Mouse (Mus musculus) lung, embryonic 15.5 days (tissue): Measurements from ENCODE around the gene Olfr1012. TPM values are rescaled to one million over a fixed set of nuclear protein-coding genes. Genes with fewer than 3 reads are reported as not detected.

Source experiments
- polyA plus RNA-seq: library from polyadenylated mRNA; unstranded; fragments of >200 nt; fragmentation: Nextera tagmentation; extraction: Ambion mirVana; gene quantifications from 2 replicates; pipeline ENCODE4 v1.2.1, GENCODE M21; 2015

Gene Olfr1012
- polyA plus RNA-seq, 1 experiment from 2014 or later, result not detected

Other genes with a start within 250 kb of the Olfr1012 start
- 0.34 and 0.50 TPM in 2 replicates for gene 4833423E24Rik, start 243.7 kb downstream of the Olfr1012 start, polyA plus RNA-seq
- not detected in 2 replicates for gene Olfr996, start 183.6 kb downstream of the Olfr1012 start, polyA plus RNA-seq
- not detected in 2 replicates for gene Olfr998, start 173.8 kb downstream of the Olfr1012 start, polyA plus RNA-seq
- gene Olfr1000, start 150.9 kb downstream of the Olfr1012 start, polyA plus RNA-seq, result not detected in 2 replicates
- not detected in 2 replicates for gene Olfr1002, start 112.1 kb downstream of the Olfr1012 start, polyA plus RNA-seq
- gene Olfr154, start 98.3 kb downstream of the Olfr1012 start, polyA plus RNA-seq, result not detected in 2 replicates
- not detected in 2 replicates for gene Olfr1006, start 84.0 kb downstream of the Olfr1012 start, polyA plus RNA-seq
- gene Olfr1008, start 73.3 kb downstream of the Olfr1012 start, polyA plus RNA-seq, result not detected in 2 replicates
- not detected in 2 replicates for gene Olfr1009, start 47.3 kb downstream of the Olfr1012 start, polyA plus RNA-seq
- not detected in 2 replicates for gene Olfr1013, start 4.3 kb upstream of the Olfr1012 start, polyA plus RNA-seq
- not detected in 2 replicates for gene Olfr1014, start 9.9 kb upstream of the Olfr1012 start, polyA plus RNA-seq
- gene Olfr1015, start 19.3 kb upstream of the Olfr1012 start, polyA plus RNA-seq, result not detected in 2 replicates
- gene Olfr1016, start 39.8 kb upstream of the Olfr1012 start, polyA plus RNA-seq, result not detected in 2 replicates
- not detected in 2 replicates for gene Olfr1018, start 55.7 kb upstream of the Olfr1012 start, polyA plus RNA-seq
- not detected in 2 replicates for gene Olfr1019, start 82.7 kb upstream of the Olfr1012 start, polyA plus RNA-seq
- not detected in 2 replicates for gene Olfr1020, start 84.3 kb upstream of the Olfr1012 start, polyA plus RNA-seq
- not detected in 2 replicates for gene Olfr1022, start 105.8 kb upstream of the Olfr1012 start, polyA plus RNA-seq
- gene Olfr1023, start 122.9 kb upstream of the Olfr1012 start, polyA plus RNA-seq, result not detected in 2 replicates
- gene Olfr1024, start 142.3 kb upstream of the Olfr1012 start, polyA plus RNA-seq, result not detected in 2 replicates
- gene Olfr1025-ps1, start 152.4 kb upstream of the Olfr1012 start, polyA plus RNA-seq, result not detected in 2 replicates
- not detected in 2 replicates for gene Olfr1026, start 158.8 kb upstream of the Olfr1012 start, polyA plus RNA-seq
- not detected in 2 replicates for gene Olfr1028, start 187.7 kb upstream of the Olfr1012 start, polyA plus RNA-seq
- not detected in 2 replicates for gene Olfr1029, start 211.1 kb upstream of the Olfr1012 start, polyA plus RNA-seq
- not detected in 2 replicates for gene Olfr1030, start 216.5 kb upstream of the Olfr1012 start, polyA plus RNA-seq
- gene Olfr1031, start 227.5 kb upstream of the Olfr1012 start, polyA plus RNA-seq, result not detected in 2 replicates
- not detected in 2 replicates for gene Olfr1032, start 242.8 kb upstream of the Olfr1012 start, polyA plus RNA-seq